Mouse (Mus musculus) heart, postnatal 0 days (tissue): ENCODE results near the gene Mef2a.

ENCODE experiments used
- CTCF ChIP-seq: IDR thresholded peaks from 2 replicates; pipeline ENCODE4 v1.5.1; 2016; ENCODE audit warnings: antibody characterized with exemption, control low read depth, low read depth
- EP300 ChIP-seq: IDR thresholded peaks from 2 replicates; pipeline ENCODE4 v1.6.1; 2016; ENCODE audit warnings: antibody characterized with exemption, low read depth

DNA sequence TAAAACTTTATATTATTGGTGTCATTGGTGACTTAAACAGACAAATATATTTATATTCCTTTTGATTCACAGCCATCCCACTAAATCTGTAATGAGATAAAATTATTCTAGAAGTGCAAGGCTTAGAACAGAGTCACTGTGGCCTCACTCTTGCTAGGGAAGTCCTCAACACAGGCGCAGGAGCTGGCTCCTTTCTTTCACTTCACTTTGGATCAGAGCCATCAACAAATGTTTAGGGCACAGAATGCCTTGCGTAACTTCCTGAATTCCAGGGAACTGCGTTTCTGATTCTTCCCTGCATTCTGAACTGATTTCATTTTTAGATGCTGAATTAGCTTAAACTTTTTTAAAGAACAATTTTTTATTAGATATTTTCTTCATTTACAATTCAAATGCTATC is 130.7 kb downstream of the Mef2a start:
- TF ChIP-seq EP300: no peak
- TF ChIP-seq CTCF: no peak
